Mouse (Mus musculus): ENCODE results near the gene Rexo4. TPM values are rescaled to one million over a fixed set of nuclear protein-coding genes. Genes with fewer than 3 reads are reported as not detected.

Rexo4 gene
- total and polyA plus RNA-seq, 3 experiments = 53.6 to 74.8 (median 67.2) TPM

DNA sequence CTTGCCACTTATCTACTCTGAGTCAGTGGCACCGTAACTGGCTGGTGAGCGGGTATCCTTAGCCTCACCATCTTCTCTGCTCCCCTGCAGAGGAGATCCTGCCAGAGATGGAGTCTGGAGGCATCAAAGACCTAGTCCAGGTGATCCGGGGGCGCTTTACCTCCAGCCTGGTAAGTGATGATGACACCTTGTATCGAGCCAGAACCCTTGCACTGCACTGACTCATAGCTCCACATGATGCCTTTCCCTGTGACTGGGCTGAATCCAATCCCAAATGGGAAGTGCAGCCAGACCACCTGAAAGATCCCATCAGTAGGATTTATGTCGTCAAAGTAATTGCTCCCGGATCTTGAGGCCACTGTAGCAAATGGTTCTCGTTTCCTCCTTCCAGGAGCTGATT, 11.3 kb downstream of the Rexo4 start:
- H3K27me3 ChIP-seq (replicated peaks) = no peaks in the 10 kb centered on the region
- H3K27ac ChIP-seq (ENCODE audit: insufficient read depth, low read depth) = no peak overlapping the region
- no peak for DNase-seq (ENCODE audit: extremely low read depth)
- dilution Hi-C loops (cut with MboI; ENCODE audit: extremely low pct_ligation_motif_present, extremely low pct_unique_long_range_greater_than_20kb, low sequenced_read_pairs) (no loop called here), in situ Hi-C loops (cut with MboI; ENCODE audit: low pct_ligation_motif_present, low pct_unique_long_range_greater_than_20kb, low sequenced_read_pairs) (no loop called here)
- no peaks in the 10 kb centered on the region for H3K79me2 ChIP-seq (replicated peaks; ENCODE audit: control insufficient read depth, extremely low read depth, insufficient read depth, poor library complexity, severe bottlenecking)
- no peak for TF ChIP-seq ZMIZ1 (IDR thresholded peaks at IDR 0.05; ENCODE audit: low read depth, low read length)
- H3K9ac ChIP-seq (ENCODE audit: insufficient read depth, low read depth) = no peak overlapping the region
- H3K4me3 ChIP-seq (replicated peaks in 1 of 3; ENCODE audit: low read depth in 2 of 3, low read length in 2 of 3, poor library complexity in 1 of 3) = no peak overlapping the region
- no peak overlapping the region for H3K4me2 ChIP-seq (ENCODE audit: insufficient read depth, low read depth, poor library complexity, severe bottlenecking)
- no peaks in the 10 kb centered on the region for H3K9me3 ChIP-seq (replicated peaks; ENCODE audit: low read length)
- peaks cover 65 to 95% of the 10 kb centered on the region in 2 experiments for H3K36me3 ChIP-seq (replicated peaks in 1 of 2; ENCODE audit: control insufficient read depth in 1 of 2, insufficient read depth in 1 of 2, low read length in 1 of 2)
- H3K4me1 ChIP-seq (ENCODE audit: control insufficient read depth in 1 of 2, insufficient read depth in 2 of 2) = peaks cover 0 to 5% of the 10 kb centered on the region in 2 experiments; a peak in 1 of 4 replicates

DNA sequence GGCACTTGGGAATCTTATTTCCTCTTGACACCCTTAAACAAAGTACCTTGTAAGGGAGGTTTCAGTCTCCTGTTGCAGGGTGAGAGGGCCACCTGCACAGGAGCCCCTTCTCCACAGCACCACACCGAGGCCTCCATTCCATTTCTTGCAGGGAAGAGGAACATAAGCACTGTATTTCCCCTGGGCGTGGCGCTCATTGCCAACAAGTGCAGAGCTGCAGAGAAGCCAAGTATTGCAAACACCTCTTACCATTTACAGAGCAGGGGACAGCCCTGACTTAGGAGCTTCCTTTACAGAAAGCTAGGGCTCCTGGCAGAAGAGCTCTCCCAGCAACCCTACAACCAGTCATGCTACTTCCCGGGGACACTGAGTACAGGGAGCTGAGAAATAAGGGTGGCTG, 12.0 kb downstream of the Rexo4 start:
- H3K4me1 ChIP-seq (ENCODE audit: control insufficient read depth in 1 of 2, insufficient read depth in 2 of 2) = peaks cover 0 to 5% of the 10 kb centered on the region in 2 experiments; a peak in 1 of 4 replicates
- DNase-seq (ENCODE audit: extremely low read depth) = no peak
- H3K79me2 ChIP-seq (replicated peaks; ENCODE audit: control insufficient read depth, extremely low read depth, insufficient read depth, poor library complexity, severe bottlenecking) = no peaks in the 10 kb centered on the region
- no peak overlapping the region for H3K9ac ChIP-seq (ENCODE audit: insufficient read depth, low read depth)
- TF ChIP-seq NELFE (IDR thresholded peaks at IDR 0.05; ENCODE audit: low read depth, low read length) (no peak), TBP (conservative IDR thresholded peaks at IDR 0.05; ENCODE audit: low read depth, low read length) (no peak), MAZ (IDR thresholded peaks at IDR 0.05; ENCODE audit: low read depth, low read length) (no peak), IRF4 (IDR thresholded peaks at IDR 0.05; ENCODE audit: low read depth, low read length) (no peak), CTCF (conservative IDR thresholded peaks at IDR 0.05 in 1 of 2, IDR thresholded peaks at IDR 0.05 in 1 of 2; ENCODE audit: low read depth in 2 of 2, low read length in 2 of 2) (no peak), EP300 (IDR thresholded peaks at IDR 0.05; ENCODE audit: low read length) (no peak), RCOR1 (conservative IDR thresholded peaks at IDR 0.05; ENCODE audit: low read depth, low read length) (no peak), BHLHE40 (IDR thresholded peaks at IDR 0.05; ENCODE audit: low read depth, low read length) (no peak), TCF12 (IDR thresholded peaks at IDR 0.05; ENCODE audit: low read depth, low read length) (no peak), UBTF (IDR thresholded peaks at IDR 0.05; ENCODE audit: low read depth, low read length) (no peak)
- dilution Hi-C loops (cut with MboI; ENCODE audit: extremely low pct_ligation_motif_present, extremely low pct_unique_long_range_greater_than_20kb, low sequenced_read_pairs) (no loop called here), in situ Hi-C loops (cut with MboI; ENCODE audit: low pct_ligation_motif_present, low pct_unique_long_range_greater_than_20kb, low sequenced_read_pairs) (no loop called here)
- H3K9me3 ChIP-seq (replicated peaks; ENCODE audit: low read length) = no peaks in the 10 kb centered on the region
- no peak overlapping the region for H3K4me2 ChIP-seq (ENCODE audit: insufficient read depth, low read depth, poor library complexity, severe bottlenecking)
- H3K27me3 ChIP-seq (replicated peaks) = no peaks in the 10 kb centered on the region
- peaks cover 61 to 94% of the 10 kb centered on the region in 2 experiments for H3K36me3 ChIP-seq (replicated peaks in 1 of 2; ENCODE audit: control insufficient read depth in 1 of 2, insufficient read depth in 1 of 2, low read length in 1 of 2)
- H3K4me3 ChIP-seq (replicated peaks in 1 of 3; ENCODE audit: low read depth in 2 of 3, low read length in 2 of 3, poor library complexity in 1 of 3) = no peak overlapping the region
- H3K27ac ChIP-seq (ENCODE audit: insufficient read depth, low read depth) = no peak overlapping the region

DNA sequence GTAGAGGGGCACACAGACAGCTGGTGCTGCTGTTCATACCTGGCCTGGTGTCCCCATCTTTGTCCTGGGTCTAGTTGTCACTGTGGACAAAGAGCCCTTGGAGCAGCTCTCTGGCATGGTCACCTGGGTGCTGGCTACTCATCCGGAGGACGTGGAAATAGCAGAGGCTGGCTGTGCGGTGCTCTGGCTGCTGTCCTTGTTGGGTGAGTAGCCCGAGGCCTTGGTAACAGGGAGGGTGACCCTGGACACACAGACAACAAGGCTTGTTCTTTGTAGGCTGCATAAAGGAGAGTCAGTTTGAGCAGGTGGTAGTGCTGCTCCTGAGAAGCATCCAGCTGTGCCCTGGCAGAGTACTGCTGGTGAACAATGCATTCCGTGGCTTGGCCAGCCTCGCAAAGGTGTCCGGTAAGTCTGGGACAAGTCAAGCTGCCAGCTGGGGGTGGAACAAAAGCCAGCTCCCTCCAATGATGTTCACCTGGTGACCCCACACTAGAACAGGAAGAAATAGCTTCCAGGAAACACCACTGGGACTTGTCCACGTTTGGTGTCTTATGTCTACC, 12.8 kb downstream of the Rexo4 start:
- peaks cover 61 to 95% of the 10 kb centered on the region in 2 experiments for H3K36me3 ChIP-seq (replicated peaks in 1 of 2; ENCODE audit: control insufficient read depth in 1 of 2, insufficient read depth in 1 of 2, low read length in 1 of 2)
- no peak overlapping the region for H3K9ac ChIP-seq (ENCODE audit: insufficient read depth, low read depth)
- no peak for TF ChIP-seq POLR2AphosphoS2 (IDR thresholded peaks at IDR 0.05; ENCODE audit: low read depth, low read length)
- no peak for TF ChIP-seq MAFK (IDR thresholded peaks at IDR 0.05; ENCODE audit: insufficient replicate concordance, low read length)
- TF ChIP-seq UBTF (IDR thresholded peaks at IDR 0.05; ENCODE audit: low read depth, low read length) = no peak
- no peak for TF ChIP-seq ZC3H11A (IDR thresholded peaks at IDR 0.05; ENCODE audit: low read depth, low read length)
- no peak for TF ChIP-seq IRF4 (IDR thresholded peaks at IDR 0.05; ENCODE audit: low read depth, low read length)
- no peak for TF ChIP-seq ZKSCAN1 (IDR thresholded peaks at IDR 0.05; ENCODE audit: borderline replicate concordance, low read depth, low read length)
- no peak for TF ChIP-seq EP300 (IDR thresholded peaks at IDR 0.05; ENCODE audit: low read length)
- no peak for TF ChIP-seq ZMIZ1 (IDR thresholded peaks at IDR 0.05; ENCODE audit: low read depth, low read length)
- TF ChIP-seq CTCF (conservative IDR thresholded peaks at IDR 0.05 in 1 of 2, IDR thresholded peaks at IDR 0.05 in 1 of 2; ENCODE audit: low read depth in 2 of 2, low read length in 2 of 2) = no peak
- TF ChIP-seq ELF1 (IDR thresholded peaks at IDR 0.05; ENCODE audit: low read depth, low read length) = no peak
- TF ChIP-seq ZNF384 (IDR thresholded peaks at IDR 0.05; ENCODE audit: low read depth, low read length) = no peak
- no peaks in the 10 kb centered on the region for H3K27me3 ChIP-seq (replicated peaks)
- in situ Hi-C loops (cut with MboI; ENCODE audit: low pct_ligation_motif_present, low pct_unique_long_range_greater_than_20kb, low sequenced_read_pairs) (no loop called here), dilution Hi-C loops (cut with MboI; ENCODE audit: extremely low pct_ligation_motif_present, extremely low pct_unique_long_range_greater_than_20kb, low sequenced_read_pairs) (no loop called here)
- no peaks in the 10 kb centered on the region for H3K9me3 ChIP-seq (replicated peaks; ENCODE audit: low read length)
- no peak for DNase-seq (ENCODE audit: extremely low read depth)
- H3K79me2 ChIP-seq (replicated peaks; ENCODE audit: control insufficient read depth, extremely low read depth, insufficient read depth, poor library complexity, severe bottlenecking) = no peaks in the 10 kb centered on the region
- H3K4me1 ChIP-seq (ENCODE audit: control insufficient read depth in 1 of 2, insufficient read depth in 2 of 2) = peaks cover 0 to 5% of the 10 kb centered on the region in 2 experiments; a peak in 1 of 4 replicates
- H3K4me3 ChIP-seq (replicated peaks in 1 of 3; ENCODE audit: low read depth in 2 of 3, low read length in 2 of 3, poor library complexity in 1 of 3) = no peak overlapping the region
- H3K27ac ChIP-seq (ENCODE audit: insufficient read depth, low read depth) = no peak overlapping the region
- no peak overlapping the region for H3K4me2 ChIP-seq (ENCODE audit: insufficient read depth, low read depth, poor library complexity, severe bottlenecking)

All from CH12.LX (cell line).